Mouse (Mus musculus) cortical plate, adult 2 months (tissue): ENCODE results near the gene Lhx5.

ENCODE experiments used
- CTCF ChIP-seq: fragments of 200-500 bp; IDR thresholded peaks from 2 replicates; pipeline ENCODE4 v1.5.1; 2011; ENCODE audit warnings: mild to moderate bottlenecking, control low read depth, low read length; ENCODE audit not compliant: insufficient read depth; ENCODE audit errors: extremely low read depth
- POLR2A ChIP-seq: fragments of 200-500 bp; IDR thresholded peaks from 2 replicates; pipeline ENCODE4 v1.6.1; 2011; ENCODE audit warnings: mild to moderate bottlenecking, low read length, control low read depth; ENCODE audit not compliant: insufficient read depth; ENCODE audit errors: extremely low read depth

GRCm38 (mm10) chr5:120461902-120462301, 30.4 kb downstream of the Lhx5 start:
- TF ChIP-seq CTCF (no peak), POLR2A (no peak)
